Mouse (Mus musculus) adrenal gland, adult 18-20 months (tissue): ENCODE data around the gene Shroom3. TPM values are rescaled to one million over a fixed set of nuclear protein-coding genes. Genes with fewer than 3 reads are reported as not detected.

Experiments
- DNase-seq, 2 experiments: peaks; one replicate each; pipeline ENCODE4 v3.0.0; 2021 to 2022; ENCODE audit warnings: low spot score in 2 of 2
- total RNA-seq, 2 experiments: library from RNA; stranded (reverse); gene quantifications; 1 replicate in 1 of 2; 2 replicates in 1 of 2; pipeline ENCODE4 v1.2.3; 2021

The Shroom3 gene
- total RNA-seq, 2 experiments from 2014 or later = 5.1 to 6.0 TPM

- no peak for DNase-seq
These were observed 62.4 kb downstream of the Shroom3 start for GRCm38 (mm10) chr5:92745390-92746253.

- no peak for DNase-seq
These were observed 68.3 kb downstream of the Shroom3 start for GRCm38 (mm10) chr5:92751488-92751887.

- no peak for DNase-seq
These were observed 72.1 kb downstream of the Shroom3 start for GRCm38 (mm10) chr5:92755241-92755775.

GRCm38 (mm10) chr5:92759156-92759745, 76.0 kb downstream of the Shroom3 start:
- DNase-seq = no peak

GRCm38 (mm10) chr5:92760542-92760941, 77.3 kb downstream of the Shroom3 start:
- DNase-seq = no peak

GRCm38 (mm10) chr5:92761615-92762353, 78.5 kb downstream of the Shroom3 start:
- no peak for DNase-seq

- no peak for DNase-seq
These were observed 79.2 kb downstream of the Shroom3 start for GRCm38 (mm10) chr5:92762425-92762824.

GRCm38 (mm10) chr5:92763546-92763952, 80.3 kb downstream of the Shroom3 start:
- DNase-seq = no peak

GRCm38 (mm10) chr5:92766301-92766700, 83.1 kb downstream of the Shroom3 start:
- no peak for DNase-seq

- no peak for DNase-seq
These were observed 84.1 kb downstream of the Shroom3 start for GRCm38 (mm10) chr5:92767194-92767777.

GRCm38 (mm10) chr5:92767857-92768291, 84.6 kb downstream of the Shroom3 start:
- DNase-seq = no peak

GRCm38 (mm10) chr5:92773821-92774220, 90.6 kb downstream of the Shroom3 start:
- no peak for DNase-seq

- no peak for DNase-seq
These were observed 91.2 kb downstream of the Shroom3 start for GRCm38 (mm10) chr5:92774419-92774818.

- DNase-seq = no peak
These were observed 91.7 kb downstream of the Shroom3 start for GRCm38 (mm10) chr5:92774893-92775292.

GRCm38 (mm10) chr5:92778395-92778794, 95.2 kb downstream of the Shroom3 start:
- DNase-seq = no peak

GRCm38 (mm10) chr5:92781082-92781481, 97.8 kb downstream of the Shroom3 start:
- no peak for DNase-seq

- no peak for DNase-seq
These were observed 101.0 kb downstream of the Shroom3 start for GRCm38 (mm10) chr5:92784037-92784860.

- DNase-seq = no peak
These were observed 102.7 kb downstream of the Shroom3 start for GRCm38 (mm10) chr5:92785870-92786436.

- no peak for DNase-seq
These were observed 105.8 kb downstream of the Shroom3 start for GRCm38 (mm10) chr5:92788990-92789389.
